Mouse (Mus musculus) limb, embryonic 12.5 days (tissue): ENCODE results near the gene Olfr154. TPM values are rescaled to one million over a fixed set of nuclear protein-coding genes. Genes with fewer than 3 reads are reported as not detected.
"Not testable (repeated sequence)": the region's sequence is repeated elsewhere in the genome, so short reads cannot be mapped to it uniquely, and the experiment has no call there.

ENCODE experiments used
- ATAC-seq: fragments of 200-750 bp; cut with Nextera tagmentation; 2 replicates; pipeline ENCODE4 v1.8.0; 2017; ENCODE audit warnings: low read depth, moderate TSS enrichment; ENCODE audit not compliant: insufficient number of reproducible peaks, insufficient read depth, low FRiP score, low TSS enrichment
- H3K27ac ChIP-seq: fragments of 300-500 bp; sonication (generic); 2 replicates; pipeline ENCODE4 v1.5.1; 2016; ENCODE audit warnings: mild to moderate bottlenecking, moderate library complexity
- H3K27me3 ChIP-seq: fragments of 300-500 bp; sonication (generic); 2 replicates; pipeline ENCODE4 v1.6.1; 2016; ENCODE audit warnings: mild to moderate bottlenecking, moderate library complexity
- H3K36me3 ChIP-seq: fragments of 300-500 bp; sonication (generic); 2 replicates; pipeline ENCODE4 v1.6.1; 2016; ENCODE audit warnings: mild to moderate bottlenecking, moderate library complexity
- H3K4me1 ChIP-seq: fragments of 300-500 bp; sonication (generic); replicated peaks from 2 replicates; pipeline ENCODE4 v1.6.1; 2016
- H3K4me2 ChIP-seq: fragments of 300-500 bp; sonication (generic); 2 replicates; pipeline ENCODE4 v1.6.1; 2016; ENCODE audit warnings: mild to moderate bottlenecking, moderate library complexity
- H3K4me3 ChIP-seq: fragments of 300-500 bp; sonication (generic); replicated peaks from 2 replicates; pipeline ENCODE4 v1.5.1; 2016; ENCODE audit warnings: mild to moderate bottlenecking
- H3K9ac ChIP-seq: fragments of 300-500 bp; sonication (generic); replicated peaks from 2 replicates; pipeline ENCODE4 v1.6.1; 2016; ENCODE audit warnings: mild to moderate bottlenecking, moderate library complexity
- H3K9me3 ChIP-seq: fragments of 300-500 bp; sonication (generic); 2 replicates; pipeline ENCODE4 v1.6.1; 2016; ENCODE audit warnings: mild to moderate bottlenecking, moderate library complexity
- WGBS: fragments of 180-500 bp; shearing (Covaris S2); methylation state at CpG from one replicate; pipeline ENCODE4 v1.1.7; 2016; 5-methylcytosine and 5-hydroxymethylcytosine counted together
- polyA plus RNA-seq: library from polyadenylated mRNA; unstranded; fragments of >200 nt; fragmentation: Nextera tagmentation; extraction: Ambion mirVana; gene quantifications from 2 replicates; pipeline ENCODE4 v1.2.1, GENCODE M21; 2016

Olfr154 gene
- polyA plus RNA-seq = not detected in 2 replicates

- H3K27ac ChIP-seq, H3K36me3 ChIP-seq, H3K4me1 ChIP-seq, H3K9ac ChIP-seq, H3K27me3 ChIP-seq, H3K4me2 ChIP-seq, H3K9me3 ChIP-seq, ATAC-seq, H3K4me3 ChIP-seq: not testable (repeated sequence)
Measured at GRCm38 (mm10) chr2:85664355-85664754, at the start of gene Olfr154. Olfr154 (minus strand) TSS chr2:85664455.

- Histone ChIP-seq H3K4me1 (no peaks in the 10 kb centered on the region), H3K9me3 (no peaks in the 10 kb centered on the region), H3K27me3 (no peaks in the 10 kb centered on the region), H3K36me3 (no peaks in the 10 kb centered on the region), H3K4me2 (no peak overlapping the region), H3K4me3 (no peak overlapping the region), H3K9ac (no peak overlapping the region), H3K27ac (no peak overlapping the region)
- no peak for ATAC-seq
- 9% methylated on average over 1 of the region's 1 CpGs for WGBS
Measured at GRCm38 (mm10) chr2:85711159-85711558, 46.9 kb upstream of the Olfr154 start.

- H3K9ac ChIP-seq, H3K36me3 ChIP-seq, H3K27me3 ChIP-seq, ATAC-seq, H3K4me3 ChIP-seq, H3K9me3 ChIP-seq, H3K27ac ChIP-seq, H3K4me2 ChIP-seq, H3K4me1 ChIP-seq: not testable (repeated sequence)
- 30% methylated on average over 2 of the region's 2 CpGs for WGBS
Measured at GRCm38 (mm10) chr2:85710680-85711079, 46.4 kb upstream of the Olfr154 start.

GRCm38 (mm10) chr2:85689131-85689530, 24.9 kb upstream of the Olfr154 start, which contains the start of gene Olfr1008:
Olfr1008 (plus strand) TSS chr2:85689431.
- ATAC-seq = no peak
- Histone ChIP-seq H3K9me3 (peaks cover 4% of the 10 kb centered on the region; the same call in 1 of the 2 replicates), H3K4me3 (no peak within 1 kb of the TSS), H3K9ac (no peak within 1 kb of the TSS), H3K36me3 (no peaks in the 10 kb centered on the region), H3K4me2 (no peak within 1 kb of the TSS), H3K4me1 (no peaks in the 10 kb centered on the region), H3K27ac (no peak within 1 kb of the TSS), H3K27me3 (no peaks in the 10 kb centered on the region)

GRCm38 (mm10) chr2:85678667-85679066, 14.4 kb upstream of the Olfr154 start, which contains the start of gene Olfr1006:
Olfr1006 (minus strand) TSS chr2:85678767.
- Histone ChIP-seq H3K9ac (no peak within 1 kb of the TSS), H3K27ac (no peak within 1 kb of the TSS), H3K4me1 (no peaks in the 10 kb centered on the region), H3K36me3 (no peaks in the 10 kb centered on the region), H3K27me3 (no peaks in the 10 kb centered on the region), H3K9me3 (no peaks in the 10 kb centered on the region), H3K4me3 (no peak within 1 kb of the TSS), H3K4me2 (no peak within 1 kb of the TSS)
- ATAC-seq = no peak

- WGBS = 93% methylated on average over 1 of the region's 1 CpGs
- Histone ChIP-seq H3K4me2 (no peak within 1 kb of the TSS), H3K36me3 (no peaks in the 10 kb centered on the region), H3K27ac (no peak within 1 kb of the TSS), H3K9me3 (no peaks in the 10 kb centered on the region), H3K4me3 (no peak within 1 kb of the TSS), H3K4me1 (no peaks in the 10 kb centered on the region), H3K27me3 (no peaks in the 10 kb centered on the region), H3K9ac (no peak within 1 kb of the TSS)
- no peak for ATAC-seq
Measured at GRCm38 (mm10) chr2:85650604-85651003, 13.7 kb downstream of the Olfr154 start, which contains the start of gene Olfr1002. Olfr1002 (minus strand) TSS chr2:85650704.

Other genes with a start within 250 kb of the Olfr154 start
- gene Olfr993, start 249.6 kb downstream of the Olfr154 start, polyA plus RNA-seq = not detected in 2 replicates
- gene Olfr994, start 228.0 kb downstream of the Olfr154 start, polyA plus RNA-seq = not detected in 2 replicates
- not detected in 2 replicates for gene Olfr995, start 220.8 kb downstream of the Olfr154 start, polyA plus RNA-seq
- not detected in 2 replicates for gene 4833423E24Rik, start 145.4 kb downstream of the Olfr154 start, polyA plus RNA-seq
- not detected in 2 replicates for gene Olfr996, start 85.2 kb downstream of the Olfr154 start, polyA plus RNA-seq
- not detected in 2 replicates for gene Olfr998, start 75.5 kb downstream of the Olfr154 start, polyA plus RNA-seq
- gene Olfr1000, start 52.6 kb downstream of the Olfr154 start, polyA plus RNA-seq = not detected in 2 replicates
- gene Olfr1002, start 13.8 kb downstream of the Olfr154 start, polyA plus RNA-seq = not detected in 2 replicates
- not detected in 2 replicates for gene Olfr1006, start 14.3 kb upstream of the Olfr154 start, polyA plus RNA-seq
- gene Olfr1008, start 25.0 kb upstream of the Olfr154 start, polyA plus RNA-seq = not detected in 2 replicates
- not detected in 2 replicates for gene Olfr1009, start 51.0 kb upstream of the Olfr154 start, polyA plus RNA-seq
- gene Olfr1012, start 98.3 kb upstream of the Olfr154 start, polyA plus RNA-seq = not detected in 2 replicates
- not detected in 2 replicates for gene Olfr1013, start 102.6 kb upstream of the Olfr154 start, polyA plus RNA-seq
- not detected in 2 replicates for gene Olfr1014, start 108.3 kb upstream of the Olfr154 start, polyA plus RNA-seq
- not detected in 2 replicates for gene Olfr1015, start 117.6 kb upstream of the Olfr154 start, polyA plus RNA-seq
- not detected in 2 replicates for gene Olfr1016, start 138.1 kb upstream of the Olfr154 start, polyA plus RNA-seq
- gene Olfr1018, start 154.0 kb upstream of the Olfr154 start, polyA plus RNA-seq = not detected in 2 replicates
- not detected in 2 replicates for gene Olfr1019, start 181.0 kb upstream of the Olfr154 start, polyA plus RNA-seq
- gene Olfr1020, start 182.6 kb upstream of the Olfr154 start, polyA plus RNA-seq = not detected in 2 replicates
- not detected in 2 replicates for gene Olfr1022, start 204.1 kb upstream of the Olfr154 start, polyA plus RNA-seq
- not detected in 2 replicates for gene Olfr1023, start 221.2 kb upstream of the Olfr154 start, polyA plus RNA-seq
- not detected in 2 replicates for gene Olfr1024, start 240.6 kb upstream of the Olfr154 start, polyA plus RNA-seq